Mouse (Mus musculus) lung, embryonic 16.5 days (tissue): Measurements from ENCODE around the gene Krt33b. TPM values are rescaled to one million over a fixed set of nuclear protein-coding genes. Genes with fewer than 3 reads are reported as not detected.
A peak's percentile ranks its signal among the peaks of the same experiment; 100 is the strongest.

Source experiments
- ATAC-seq: fragments of 200-750 bp; cut with Nextera tagmentation; 2 replicates; pipeline ENCODE4 v1.8.0; 2017; ENCODE audit warnings: low read depth, mild to moderate bottlenecking, moderate library complexity
- H3K27ac ChIP-seq: fragments of 300-500 bp; sonication (generic); 2 replicates; pipeline ENCODE4 v1.5.1; 2014; ENCODE audit warnings: mild to moderate bottlenecking, control low read depth, low read length
- H3K27me3 ChIP-seq: fragments of 300-500 bp; sonication (generic); 2 replicates; pipeline ENCODE4 v1.6.1; 2014; ENCODE audit warnings: low read depth, low read length, mixed read lengths; ENCODE audit not compliant: control insufficient read depth, insufficient read depth
- H3K36me3 ChIP-seq: fragments of 300-500 bp; sonication (generic); 2 replicates; pipeline ENCODE4 v1.6.1; 2014; ENCODE audit warnings: low read length; ENCODE audit not compliant: control insufficient read depth, insufficient read depth
- H3K4me1 ChIP-seq: fragments of 300-500 bp; sonication (generic); replicated peaks from 2 replicates; pipeline ENCODE4 v1.6.1; 2014; ENCODE audit warnings: low read length, mixed read lengths; ENCODE audit not compliant: control insufficient read depth, insufficient read depth
- H3K4me2 ChIP-seq: fragments of 300-500 bp; sonication (generic); 2 replicates; pipeline ENCODE4 v1.6.1; 2014; ENCODE audit warnings: low read depth, low read length, control low read depth
- H3K4me3 ChIP-seq: fragments of 300-500 bp; sonication (generic); 2 replicates; pipeline ENCODE4 v1.5.1; 2014; ENCODE audit warnings: mild to moderate bottlenecking, low read length, control low read depth
- H3K9ac ChIP-seq: fragments of 300-500 bp; sonication (generic); 2 replicates; pipeline ENCODE4 v1.6.1; 2014; ENCODE audit warnings: low read length, control low read depth
- H3K9me3 ChIP-seq: fragments of 300-500 bp; sonication (generic); 2 replicates; pipeline ENCODE4 v1.6.1; 2016; ENCODE audit warnings: low read length; ENCODE audit not compliant: control insufficient read depth
- WGBS: fragments of 180-500 bp; shearing (Covaris S2); extraction: QIAGEN DNeasy Blood & Tissue Kit; methylation state at CpG from one replicate; pipeline ENCODE4 v1.1.7; 2014; 5-methylcytosine and 5-hydroxymethylcytosine counted together
- polyA plus RNA-seq: library from polyadenylated mRNA; unstranded; fragments of >200 nt; fragmentation: Nextera tagmentation; extraction: Ambion mirVana; gene quantifications from 2 replicates; pipeline ENCODE4 v1.2.1, GENCODE M21; 2015

Krt33b gene
- polyA plus RNA-seq, 1 experiment from 2014 or later, result not detected

DNA sequence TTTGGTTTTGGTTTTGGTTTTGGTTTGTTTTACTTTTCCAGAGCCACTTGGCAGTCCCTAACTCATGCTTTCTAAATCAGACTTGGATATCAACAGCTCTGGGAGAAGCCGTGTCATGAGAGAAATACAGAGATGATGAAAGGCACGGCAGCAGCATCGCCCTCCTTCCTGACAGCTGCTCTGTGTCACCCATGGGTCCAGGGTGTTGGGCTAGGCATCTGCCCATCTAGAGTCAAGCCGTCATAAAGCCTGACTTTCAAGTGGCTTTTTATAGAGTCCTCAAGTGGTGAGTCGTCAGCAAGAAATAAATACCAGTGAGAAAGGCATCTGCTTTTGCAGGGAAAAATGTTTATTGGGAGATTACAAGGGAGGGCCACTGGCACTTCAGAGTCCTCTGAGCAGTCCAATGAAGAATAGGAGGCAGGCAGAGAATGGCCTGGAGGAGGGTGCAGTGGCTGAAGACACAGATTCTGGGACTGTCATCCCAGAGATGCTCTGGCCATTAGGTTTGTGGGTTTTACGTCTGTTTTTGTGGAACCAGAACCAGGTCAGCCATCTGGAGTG, 16.7 kb upstream of the Krt33b start:
- Histone ChIP-seq H3K4me2 (no peak overlapping the region), H3K4me1 (no peaks in the 10 kb centered on the region), H3K9ac (no peak overlapping the region), H3K27ac (no peak overlapping the region), H3K27me3 (no peaks in the 10 kb centered on the region), H3K9me3 (no peaks in the 10 kb centered on the region), H3K36me3 (no peaks in the 10 kb centered on the region), H3K4me3 (no peak overlapping the region)
- 55% methylated on average over 6 of the region's 6 CpGs for WGBS
- ATAC-seq, result no peak

DNA sequence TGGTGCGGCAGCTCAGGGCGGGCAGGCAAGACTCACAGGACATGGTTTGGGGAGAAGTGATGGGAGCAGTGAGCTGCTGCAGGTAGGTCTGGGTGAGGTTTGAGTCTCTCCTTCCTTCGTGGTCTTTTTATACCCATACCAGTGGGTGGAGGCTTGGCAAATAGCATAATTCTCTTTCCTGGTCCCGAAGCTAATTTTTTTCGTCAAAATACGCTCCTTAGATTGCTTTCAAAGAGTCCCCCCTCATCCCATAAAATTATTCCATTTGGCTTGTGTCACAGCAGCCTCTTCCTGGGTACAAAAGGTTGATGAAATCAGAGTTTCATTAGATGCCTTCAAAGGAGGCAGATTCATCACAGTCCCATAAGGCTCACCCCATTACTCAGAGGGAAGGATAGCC, 11.8 kb upstream of the Krt33b start, which contains the start of gene Krt34:
TSS of gene Krt34 (minus strand) at position 101 of the 400 bp plus-strand sequence.
- WGBS, result 83% methylated on average over 6 of the region's 6 CpGs

DNA sequence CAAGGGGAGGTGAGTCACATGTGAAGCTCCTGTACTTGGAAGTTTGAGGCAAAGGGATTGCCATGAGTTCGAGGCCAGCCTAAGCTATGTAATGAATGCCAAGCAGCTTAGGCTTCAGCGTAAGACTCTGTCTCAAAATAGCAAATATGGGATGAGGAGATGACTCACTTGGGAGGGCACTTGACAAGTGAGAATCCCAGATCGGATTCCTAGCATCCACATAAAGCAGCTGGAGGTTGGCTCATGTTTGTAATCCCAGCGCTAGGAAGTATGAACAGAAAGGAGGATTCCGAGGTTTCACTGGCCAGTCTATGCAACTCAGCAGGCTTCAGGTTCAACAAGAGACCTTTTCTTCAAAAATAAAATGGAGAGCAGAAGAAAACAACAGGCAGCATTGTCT, 8.2 kb downstream of the Krt33b start:
- Histone ChIP-seq H3K4me2 (no peak overlapping the region), H3K27ac (no peak overlapping the region), H3K9ac (no peak overlapping the region), H3K4me3 (no peak overlapping the region), H3K27me3 (no peaks in the 10 kb centered on the region), H3K4me1 (no peaks in the 10 kb centered on the region), H3K9me3 (no peaks in the 10 kb centered on the region), H3K36me3 (no peaks in the 10 kb centered on the region)
- WGBS, result 59% methylated on average over 5 of the region's 5 CpGs
- ATAC-seq, result no peak

More for the DNA sequence above, 11.8 kb upstream of the Krt33b start, which contains the start of gene Krt34:
- no peak within 1 kb of the TSS for H3K4me2 ChIP-seq
- no peaks in the 10 kb centered on the region for H3K27me3 ChIP-seq
- ATAC-seq, result no peak
- H3K4me1 ChIP-seq, result no peaks in the 10 kb centered on the region
- H3K9me3 ChIP-seq, result no peaks in the 10 kb centered on the region
- no peak within 1 kb of the TSS for H3K9ac ChIP-seq
- no peaks in the 10 kb centered on the region for H3K36me3 ChIP-seq
- H3K27ac ChIP-seq, result no peak within 1 kb of the TSS
- H3K4me3 ChIP-seq, result no peak within 1 kb of the TSS

DNA sequence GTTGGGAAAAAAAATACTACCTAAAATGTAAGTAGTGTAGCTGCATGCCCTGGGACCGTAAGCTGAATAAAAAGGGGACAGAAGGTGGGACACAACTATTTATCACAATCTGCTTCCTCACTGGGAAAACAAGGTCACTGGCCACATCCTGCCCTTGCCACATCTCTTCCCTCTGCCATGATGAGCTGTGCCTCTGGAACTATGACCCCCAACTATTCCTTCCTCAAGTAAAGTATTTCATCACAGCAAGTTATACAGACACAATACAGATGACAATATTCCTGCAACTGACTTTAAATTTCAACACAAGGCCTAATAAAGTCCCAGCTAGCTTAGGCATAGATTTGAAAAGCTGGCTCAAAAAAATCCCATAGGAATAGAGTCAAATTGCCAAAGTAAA, 10.2 kb downstream of the Krt33b start:
- no peak for ATAC-seq
- no peaks in the 10 kb centered on the region for H3K36me3 ChIP-seq
- no peak overlapping the region for H3K9ac ChIP-seq
- H3K4me3 ChIP-seq, result no peak overlapping the region
- peaks cover 3% of the 10 kb centered on the region; the same call in 1 of the 2 replicates for H3K4me1 ChIP-seq
- H3K27ac ChIP-seq, result no peak overlapping the region
- H3K4me2 ChIP-seq, result no peak overlapping the region
- no peaks in the 10 kb centered on the region for H3K27me3 ChIP-seq
- H3K9me3 ChIP-seq, result no peaks in the 10 kb centered on the region
- 80% methylated on average over 1 of the region's 1 CpGs for WGBS

DNA sequence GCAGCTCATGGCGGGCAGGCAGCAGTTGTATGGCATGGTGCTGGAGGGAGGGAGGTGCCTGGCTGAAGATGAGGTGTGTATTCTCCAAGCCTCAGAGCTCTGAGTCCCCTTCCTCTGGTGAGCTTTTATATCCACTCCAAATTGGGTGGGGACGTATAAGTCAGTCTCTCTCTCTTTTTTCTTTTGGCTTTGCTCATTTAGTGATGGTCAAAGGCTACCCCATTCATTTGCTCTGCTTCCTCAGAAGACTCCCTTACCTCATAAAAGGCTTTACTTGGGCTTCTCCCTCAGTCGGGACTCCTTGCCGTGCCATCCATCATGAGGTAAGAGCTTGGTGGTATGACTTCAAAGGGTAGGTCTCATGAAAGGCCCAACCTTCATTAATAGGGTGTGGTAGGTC, 13.6 kb downstream of the Krt33b start, which contains the start of gene Krt33a:
TSS of gene Krt33a (minus strand) at position 101 of the 400 bp plus-strand sequence.
- no peaks in the 10 kb centered on the region for H3K27me3 ChIP-seq
- H3K4me1 ChIP-seq, result peaks cover 3% of the 10 kb centered on the region; the same call in 1 of the 2 replicates
- no peaks in the 10 kb centered on the region for H3K36me3 ChIP-seq
- no peak within 1 kb of the TSS for H3K9ac ChIP-seq
- no peak for ATAC-seq
- 67% methylated on average over 4 of the region's 4 CpGs for WGBS
- no peak within 1 kb of the TSS for H3K4me2 ChIP-seq
- no peaks in the 10 kb centered on the region for H3K9me3 ChIP-seq
- no peak within 1 kb of the TSS for H3K27ac ChIP-seq
- no peak within 1 kb of the TSS for H3K4me3 ChIP-seq

DNA sequence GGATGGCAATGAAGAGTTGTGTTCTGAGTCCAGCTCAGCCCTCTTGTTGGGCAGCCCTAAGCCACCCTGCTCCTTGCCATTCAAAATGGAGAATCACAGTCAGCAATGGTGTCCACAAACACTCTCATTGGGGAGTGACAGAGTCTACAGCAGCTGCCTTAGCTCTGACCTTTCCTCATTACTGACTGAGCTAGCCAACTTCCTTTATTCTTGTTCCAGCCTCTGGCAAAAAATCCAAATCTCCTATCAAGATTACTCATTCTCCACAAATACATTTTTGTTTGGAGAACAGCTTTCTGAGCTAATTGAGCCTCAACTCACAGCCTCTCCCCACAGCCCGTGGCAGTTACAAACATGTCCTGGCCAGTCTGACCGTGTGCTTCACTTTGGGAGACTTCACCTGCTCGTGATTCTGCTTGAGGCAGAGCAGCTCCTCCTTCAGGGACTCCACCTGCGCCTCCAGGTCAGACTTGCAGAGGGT, 15.9 kb downstream of the Krt33b start:
- Histone ChIP-seq H3K9me3 (no peaks in the 10 kb centered on the region), H3K4me2 (no peak overlapping the region), H3K27ac (peak overlapping the region; percentile 43)

DNA sequence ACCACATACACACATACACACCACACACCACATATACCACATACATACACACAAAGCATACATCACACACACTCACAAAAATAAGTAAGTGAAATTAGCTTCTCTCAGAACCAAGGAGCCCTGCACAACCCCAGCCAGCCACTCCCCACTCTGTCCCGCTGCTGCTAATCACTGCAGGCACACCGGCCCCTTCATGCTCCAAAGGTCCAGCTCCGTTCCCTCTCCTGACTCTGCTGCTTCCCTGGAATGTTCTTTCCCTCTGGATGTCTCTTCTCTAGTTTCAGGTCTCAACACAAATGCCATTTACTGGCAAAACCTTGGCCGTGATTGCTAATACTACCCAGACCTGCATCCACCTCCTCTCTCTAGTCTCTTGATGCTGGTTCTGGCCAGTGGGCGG, 19.0 kb downstream of the Krt33b start:
- Histone ChIP-seq H3K4me1 (peaks cover 3% of the 10 kb centered on the region; the same call in 1 of the 2 replicates), H3K9me3 (no peaks in the 10 kb centered on the region), H3K4me3 (no peak overlapping the region), H3K27me3 (no peaks in the 10 kb centered on the region), H3K9ac (no peak overlapping the region), H3K27ac (no peak overlapping the region), H3K4me2 (no peak overlapping the region), H3K36me3 (no peaks in the 10 kb centered on the region)
- WGBS, result 83% methylated on average over 5 of the region's 5 CpGs
- no peak for ATAC-seq

More for the DNA sequence above, 15.9 kb downstream of the Krt33b start:
- H3K9ac ChIP-seq, result peak overlapping the region; percentile 20; the same call in 1 of the 2 replicates
- no peaks in the 10 kb centered on the region for H3K27me3 ChIP-seq
- H3K4me1 ChIP-seq, result peaks cover 3% of the 10 kb centered on the region; the same call in 1 of the 2 replicates
- H3K4me3 ChIP-seq, result no peak overlapping the region
- no peaks in the 10 kb centered on the region for H3K36me3 ChIP-seq
- 33% methylated on average over 4 of the region's 4 CpGs for WGBS
- peak; percentile 84 for ATAC-seq

DNA sequence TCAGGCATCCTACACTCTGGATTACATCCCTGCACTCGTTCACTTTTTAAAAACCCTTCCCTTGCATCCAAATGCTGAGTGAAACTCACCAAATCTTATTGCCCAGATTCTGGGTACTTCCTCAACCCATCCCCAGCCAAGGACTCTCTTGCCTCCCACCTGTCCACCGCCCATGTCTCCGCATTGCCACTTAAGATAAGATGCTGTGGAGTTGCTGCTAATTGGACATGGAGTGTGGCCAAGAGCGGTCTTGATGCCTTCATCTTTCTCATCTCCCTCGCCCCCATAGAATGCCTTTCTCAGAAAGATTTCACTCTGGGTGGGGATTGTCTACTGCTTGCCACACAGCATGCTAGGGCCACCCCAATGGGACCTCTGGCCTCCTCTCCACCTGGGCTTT, 21.3 kb downstream of the Krt33b start:
- no peak overlapping the region for H3K4me3 ChIP-seq
- H3K4me1 ChIP-seq, result no peaks in the 10 kb centered on the region
- 79% methylated on average over 5 of the region's 5 CpGs for WGBS
- H3K27me3 ChIP-seq, result no peaks in the 10 kb centered on the region
- H3K9me3 ChIP-seq, result no peaks in the 10 kb centered on the region
- ATAC-seq, result no peak
- no peak overlapping the region for H3K27ac ChIP-seq
- H3K4me2 ChIP-seq, result no peak overlapping the region
- H3K9ac ChIP-seq, result no peak overlapping the region
- no peaks in the 10 kb centered on the region for H3K36me3 ChIP-seq

DNA sequence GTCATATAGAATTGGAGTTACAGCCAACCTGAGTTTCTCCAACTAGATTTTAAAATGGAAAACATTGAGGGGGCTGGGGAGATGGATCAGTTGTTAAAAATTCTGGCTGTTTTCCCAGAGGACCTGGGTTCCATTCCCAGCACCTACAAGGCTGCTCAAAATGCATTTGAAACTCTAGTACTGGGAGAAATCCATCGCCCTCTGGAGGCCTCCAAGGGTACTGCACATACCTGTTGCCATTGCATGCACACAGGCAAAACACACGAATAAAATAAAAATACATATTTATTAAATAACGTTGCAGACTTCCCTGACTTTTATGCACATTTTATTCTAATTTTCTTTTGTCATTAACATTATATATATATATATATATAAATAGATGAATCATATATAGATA, 23.0 kb downstream of the Krt33b start:
- no peaks in the 10 kb centered on the region for H3K9me3 ChIP-seq
- no peaks in the 10 kb centered on the region for H3K4me1 ChIP-seq
- H3K27ac ChIP-seq, result no peak overlapping the region
- no peaks in the 10 kb centered on the region for H3K27me3 ChIP-seq
- H3K9ac ChIP-seq, result no peak overlapping the region
- ATAC-seq, result no peak
- H3K4me2 ChIP-seq, result no peak overlapping the region
- H3K36me3 ChIP-seq, result no peaks in the 10 kb centered on the region
- WGBS, result 52% methylated on average over 3 of the region's 3 CpGs
- no peak overlapping the region for H3K4me3 ChIP-seq
